Mouse (Mus musculus) cerebellum, postnatal 36 days (tissue): Measurements from ENCODE around the gene Fndc3a.
A peak's percentile ranks its signal among the peaks of the same experiment; 100 is the strongest.

Experiments used
- DNase-seq, 2 experiments: peaks; one replicate each; pipeline ENCODE4 v3.0.0; 2021 to 2022; ENCODE audit warnings: mixed read lengths in 2 of 2

Gene Fndc3a

GRCm38 (mm10) chr14:72533862-72534261, 175.9 kb downstream of the Fndc3a start:
- DNase-seq: no peak

GRCm38 (mm10) chr14:72532028-72532917, 177.5 kb downstream of the Fndc3a start:
- peak; percentile 41 to 44 for DNase-seq

- no peak for DNase-seq
These were observed 182.7 kb downstream of the Fndc3a start for GRCm38 (mm10) chr14:72527126-72527525.

- no peak for DNase-seq
These were observed 190.2 kb downstream of the Fndc3a start for GRCm38 (mm10) chr14:72519561-72519960.

GRCm38 (mm10) chr14:72518786-72519185, 191.0 kb downstream of the Fndc3a start:
- DNase-seq: no peak

GRCm38 (mm10) chr14:72516376-72516775, 193.4 kb downstream of the Fndc3a start:
- peak; percentile 22 to 31 for DNase-seq

GRCm38 (mm10) chr14:72506723-72507420, 202.9 kb downstream of the Fndc3a start:
- no peak for DNase-seq

GRCm38 (mm10) chr14:72506018-72506722, 203.6 kb downstream of the Fndc3a start:
- DNase-seq: peak in 1 of 2 experiments; percentile 3

- no peak for DNase-seq
These were observed 204.8 kb downstream of the Fndc3a start for GRCm38 (mm10) chr14:72504985-72505384.

GRCm38 (mm10) chr14:72503241-72503640, 206.6 kb downstream of the Fndc3a start:
- no peak for DNase-seq

- no peak for DNase-seq
These were observed 216.0 kb downstream of the Fndc3a start for GRCm38 (mm10) chr14:72493775-72494174.

GRCm38 (mm10) chr14:72491738-72492137, 218.1 kb downstream of the Fndc3a start, which contains the start of gene Gm9195:
Gene Gm9195, minus strand, starts transcription at chr14:72491838.
- no peak for DNase-seq

GRCm38 (mm10) chr14:72490367-72490766, 219.4 kb downstream of the Fndc3a start:
- no peak for DNase-seq
